Mouse (Mus musculus) brain, embryonic 18.5 days (tissue): Measurements from ENCODE around the gene Syngap1.
A peak's percentile ranks its signal among the peaks of the same experiment; 100 is the strongest.

Source experiments
- DNase-seq: peaks from one replicate; pipeline ENCODE4 v3.0.0-alpha.2; 2012; ENCODE audit warnings: low read depth, low spot score

Syngap1 gene

DNA sequence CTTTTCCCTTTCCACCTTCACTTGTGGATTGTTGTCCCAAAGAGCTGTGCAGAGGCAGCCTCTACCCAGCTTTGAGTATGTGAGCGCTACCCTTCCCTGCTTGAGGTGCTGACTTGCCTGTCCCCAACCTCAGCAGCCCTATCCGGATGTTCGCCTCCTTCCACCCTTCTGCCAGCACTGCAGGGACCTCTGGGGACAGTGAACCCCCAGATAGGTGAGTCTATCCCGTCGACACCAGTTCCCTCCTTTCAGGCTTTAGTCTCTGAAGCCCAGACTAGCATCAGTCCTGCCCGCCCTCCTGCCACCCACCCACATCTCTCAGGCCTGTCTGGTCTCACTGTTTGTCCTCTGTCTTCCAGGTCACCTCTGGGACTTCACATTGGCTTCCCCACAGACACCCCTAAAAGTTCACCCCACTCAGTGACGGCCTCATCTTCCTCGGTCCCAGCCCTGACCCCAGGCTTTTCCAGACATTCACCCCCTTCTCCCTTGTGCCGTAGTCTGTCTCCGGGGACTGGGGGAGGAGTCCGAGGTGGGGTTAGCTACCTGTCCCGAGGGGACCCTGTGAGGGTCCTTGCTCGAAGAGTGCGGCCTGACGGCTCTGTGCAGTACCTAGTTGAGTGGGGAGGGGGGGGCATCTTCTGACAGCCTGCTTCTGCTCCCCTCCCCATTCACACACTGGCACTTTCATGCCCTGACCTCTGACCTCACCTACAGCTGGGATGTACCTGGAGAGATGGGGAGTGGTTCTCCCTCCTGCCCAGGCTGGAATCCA, 3.9 kb upstream of the Syngap1 start:
- DNase-seq: no peak

- DNase-seq: no peak
These were observed 3.0 kb upstream of the Syngap1 start for GRCm38 (mm10) chr17:26937883-26938695.

DNA sequence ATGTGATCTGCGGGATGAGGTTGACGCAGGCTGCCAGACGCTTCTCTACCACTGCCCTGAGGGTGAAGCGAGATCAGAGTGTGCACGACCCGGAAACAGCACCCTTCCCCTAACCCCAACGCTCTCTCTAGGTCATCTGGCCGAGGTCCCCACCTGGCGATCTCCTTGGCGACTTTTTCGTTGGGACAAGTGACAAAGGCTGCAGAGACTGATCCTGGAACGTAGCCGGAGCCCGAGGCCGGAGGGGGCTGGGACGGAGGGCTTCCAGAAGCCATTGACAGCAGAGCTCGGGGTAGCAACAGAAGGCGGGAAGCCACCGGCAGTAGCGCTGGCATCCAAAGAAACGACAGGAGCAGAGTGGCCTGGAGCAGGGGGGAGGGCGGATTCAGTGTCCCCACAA, 2.3 kb upstream of the Syngap1 start:
- DNase-seq: no peak

- DNase-seq: peak; percentile 99
These were observed 1.7 kb upstream of the Syngap1 start, which contains the start of gene Cuta for GRCm38 (mm10) chr17:26939178-26939972. Cuta (minus strand) TSS chr17:26939569.

- DNase-seq: no peak
These were observed 1.1 kb upstream of the Syngap1 start for GRCm38 (mm10) chr17:26939973-26940300.

DNA sequence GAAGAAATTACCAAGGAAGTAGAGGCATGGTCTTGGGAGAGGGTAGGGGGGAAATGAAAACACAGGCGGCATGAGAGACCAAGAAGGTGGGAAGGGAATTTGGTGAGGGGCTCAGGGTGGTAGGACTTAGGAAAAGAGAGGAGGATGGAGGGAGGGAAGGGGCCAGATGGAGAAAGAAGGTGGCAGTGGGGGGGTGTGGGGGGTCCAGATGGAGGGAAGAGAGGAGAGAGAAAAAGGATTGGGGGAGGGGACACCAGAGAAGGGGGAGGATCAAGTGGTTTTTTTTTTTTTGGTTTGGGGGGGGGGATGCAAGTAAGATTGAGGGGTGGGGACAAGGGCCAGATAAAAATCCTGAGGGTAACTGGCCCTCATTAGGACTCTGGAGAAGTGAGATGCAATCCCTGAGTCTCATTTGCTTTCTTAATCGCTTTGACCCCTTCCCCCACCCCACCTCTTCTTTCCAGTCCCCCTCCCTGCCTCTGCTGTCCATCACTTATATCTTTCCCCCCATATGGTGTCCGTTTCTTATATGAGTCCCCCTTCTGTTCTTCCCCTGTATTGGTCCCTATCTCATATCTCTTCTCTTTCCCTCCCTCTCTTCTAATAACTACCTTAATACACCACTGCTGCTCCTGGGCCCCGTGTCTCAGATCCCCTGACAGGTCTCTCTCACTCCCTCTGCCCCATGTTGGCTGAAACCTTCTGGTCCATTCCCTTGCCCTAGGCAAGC, 953 bp downstream of the Syngap1 start:
- DNase-seq: no peak

- no peak for DNase-seq
These were observed 4.9 kb downstream of the Syngap1 start for GRCm38 (mm10) chr17:26945824-26946495.

DNA sequence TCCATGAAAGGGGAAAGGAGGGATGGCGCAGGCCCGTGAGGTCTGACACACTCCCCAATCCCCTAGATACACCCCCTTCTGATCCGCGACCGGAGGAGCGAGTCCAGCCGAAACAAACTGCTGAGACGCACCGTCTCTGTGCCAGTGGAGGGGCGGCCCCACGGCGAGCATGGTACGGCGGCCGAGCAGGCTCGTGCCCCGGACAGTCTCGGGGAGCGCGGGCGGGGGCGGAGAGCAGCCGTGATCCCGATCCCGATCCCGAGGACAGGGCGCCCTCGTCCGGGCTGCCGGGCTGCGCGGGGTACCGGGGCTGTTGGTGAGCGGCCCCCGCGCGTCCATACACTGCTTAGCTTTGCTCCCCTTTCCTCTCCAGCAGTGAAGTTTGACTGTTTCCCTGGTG, 5.5 kb downstream of the Syngap1 start:
- no peak for DNase-seq

GRCm38 (mm10) chr17:26947231-26948100, 6.4 kb downstream of the Syngap1 start:
- DNase-seq: no peak

GRCm38 (mm10) chr17:26948316-26949050, 7.4 kb downstream of the Syngap1 start:
- DNase-seq: no peak

GRCm38 (mm10) chr17:26949051-26949577, 8.1 kb downstream of the Syngap1 start:
- DNase-seq: no peak

- no peak for DNase-seq
These were observed 8.8 kb downstream of the Syngap1 start for GRCm38 (mm10) chr17:26949866-26950265.

DNA sequence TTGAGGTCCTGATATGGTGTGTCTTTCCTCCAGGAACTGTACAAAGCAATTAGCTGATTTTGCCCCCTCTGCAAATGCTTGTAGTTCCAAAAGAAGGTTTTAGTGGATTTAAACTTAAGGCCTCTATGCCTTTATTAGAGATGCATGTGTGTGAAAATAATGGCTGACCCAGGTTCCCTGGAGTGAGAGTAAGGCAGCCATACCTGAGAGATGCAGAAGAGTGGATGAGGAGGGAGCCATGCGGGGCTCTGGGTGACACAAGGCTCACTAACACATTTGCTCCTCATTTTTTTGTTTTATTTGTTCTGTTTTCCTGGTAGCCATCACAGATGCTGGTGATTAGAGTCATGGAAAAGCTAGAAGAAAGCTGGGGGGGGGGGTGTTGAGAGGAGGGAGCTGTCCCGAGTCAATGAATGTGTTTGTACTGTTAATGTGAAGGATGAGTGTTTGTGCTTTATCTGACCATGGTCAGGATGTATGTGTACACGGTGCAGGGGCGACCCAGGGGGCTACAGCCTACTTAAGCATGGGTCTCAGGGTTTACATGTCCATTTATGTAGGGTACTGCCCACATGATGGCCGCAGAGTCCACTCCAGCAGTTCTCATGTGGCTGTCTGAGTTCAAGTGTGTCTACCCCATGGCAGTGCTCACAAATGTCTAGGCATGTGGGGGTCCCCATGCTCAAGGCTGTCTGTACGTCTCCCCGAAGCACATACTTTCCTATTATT, 9.7 kb downstream of the Syngap1 start:
- DNase-seq: no peak

- no peak for DNase-seq
These were observed 10.4 kb downstream of the Syngap1 start for GRCm38 (mm10) chr17:26951406-26951805.

DNA sequence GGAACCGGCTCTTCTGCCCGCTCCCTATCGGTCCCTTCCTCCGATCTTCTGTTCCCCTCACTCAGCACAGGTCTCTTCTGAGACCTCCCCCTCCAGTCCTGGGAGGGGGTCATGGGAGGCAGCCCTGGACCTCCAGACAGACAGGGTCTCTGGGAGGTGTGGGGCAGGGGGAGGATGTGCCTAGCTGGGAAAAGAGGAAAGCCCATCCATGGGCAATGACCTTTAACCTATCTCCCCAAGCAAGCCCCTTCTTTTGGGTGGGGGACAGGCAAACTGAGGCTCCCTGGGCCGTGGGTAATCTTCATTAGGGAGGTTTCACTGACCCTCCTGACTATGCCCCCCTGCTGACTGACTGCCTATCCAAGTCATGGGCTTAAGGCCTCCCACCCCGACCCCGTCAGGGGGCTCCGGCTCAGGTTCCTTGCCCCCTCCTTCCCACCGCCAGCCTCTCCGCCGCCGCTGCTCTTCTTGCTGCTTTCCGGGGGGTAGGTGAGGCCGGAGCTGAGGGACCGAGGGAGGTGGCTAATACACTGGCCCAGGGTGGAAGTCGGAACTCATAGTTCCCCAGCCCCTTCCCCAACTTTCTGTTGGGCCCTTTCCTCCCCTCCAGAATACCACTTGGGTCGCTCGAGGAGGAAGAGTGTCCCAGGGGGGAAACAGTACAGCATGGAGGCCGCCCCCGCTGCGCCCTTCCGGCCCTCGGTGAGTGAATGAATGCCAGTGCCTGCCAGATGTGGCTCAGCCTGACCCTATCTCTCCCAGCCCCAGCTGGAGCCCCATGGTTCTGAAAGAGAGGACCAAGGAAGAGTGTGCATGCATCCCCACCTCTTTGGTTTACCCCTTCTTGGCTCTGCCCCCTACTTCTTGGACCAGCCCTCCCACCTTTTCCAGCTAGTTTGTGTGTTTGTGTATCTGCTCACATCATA, 11.2 kb downstream of the Syngap1 start:
- no peak for DNase-seq

DNA sequence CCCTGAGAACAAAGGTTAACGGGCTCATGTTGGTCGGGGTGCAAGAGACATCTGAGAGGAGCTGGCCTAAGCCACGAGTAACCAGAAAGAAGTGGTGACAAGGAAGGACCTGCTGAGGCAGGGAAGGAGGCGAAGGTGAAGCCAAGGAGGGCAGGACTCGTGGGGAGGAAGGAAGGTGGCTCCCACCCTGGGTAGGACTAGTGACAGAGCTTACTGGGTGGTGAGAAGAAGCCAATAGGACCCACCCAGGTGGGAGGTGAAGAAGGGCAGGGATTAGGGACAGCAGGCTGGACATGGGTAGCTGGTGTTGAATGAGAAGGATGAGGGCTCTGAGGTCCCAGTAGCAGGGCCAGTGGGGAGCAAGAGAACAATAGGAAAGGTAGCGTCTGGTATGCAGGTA, 12.1 kb downstream of the Syngap1 start:
- DNase-seq: no peak

DNA sequence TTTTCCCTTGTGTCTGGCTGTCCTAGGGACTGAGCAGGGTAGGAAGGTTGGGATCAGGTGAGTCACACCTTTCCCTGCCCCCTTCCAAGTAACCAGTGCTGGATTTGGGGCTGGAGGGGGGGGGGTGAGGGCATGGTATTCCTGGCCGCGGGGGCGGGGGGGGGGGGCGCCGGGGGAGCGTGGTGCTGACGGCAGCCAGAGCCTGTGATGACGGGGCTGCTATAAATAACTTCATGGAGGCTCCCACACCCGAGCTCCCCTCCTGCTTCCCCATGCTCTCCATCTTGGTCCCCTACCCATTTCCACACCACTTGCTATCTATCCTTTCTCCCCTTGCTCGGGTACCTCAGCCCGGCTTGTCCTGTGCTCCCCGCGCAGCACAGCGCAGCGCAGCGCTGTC, 12.7 kb downstream of the Syngap1 start:
- DNase-seq: no peak
